Comparison of ENCODE assay signal across 8 mouse cellular contexts in the genomic region with DNA sequence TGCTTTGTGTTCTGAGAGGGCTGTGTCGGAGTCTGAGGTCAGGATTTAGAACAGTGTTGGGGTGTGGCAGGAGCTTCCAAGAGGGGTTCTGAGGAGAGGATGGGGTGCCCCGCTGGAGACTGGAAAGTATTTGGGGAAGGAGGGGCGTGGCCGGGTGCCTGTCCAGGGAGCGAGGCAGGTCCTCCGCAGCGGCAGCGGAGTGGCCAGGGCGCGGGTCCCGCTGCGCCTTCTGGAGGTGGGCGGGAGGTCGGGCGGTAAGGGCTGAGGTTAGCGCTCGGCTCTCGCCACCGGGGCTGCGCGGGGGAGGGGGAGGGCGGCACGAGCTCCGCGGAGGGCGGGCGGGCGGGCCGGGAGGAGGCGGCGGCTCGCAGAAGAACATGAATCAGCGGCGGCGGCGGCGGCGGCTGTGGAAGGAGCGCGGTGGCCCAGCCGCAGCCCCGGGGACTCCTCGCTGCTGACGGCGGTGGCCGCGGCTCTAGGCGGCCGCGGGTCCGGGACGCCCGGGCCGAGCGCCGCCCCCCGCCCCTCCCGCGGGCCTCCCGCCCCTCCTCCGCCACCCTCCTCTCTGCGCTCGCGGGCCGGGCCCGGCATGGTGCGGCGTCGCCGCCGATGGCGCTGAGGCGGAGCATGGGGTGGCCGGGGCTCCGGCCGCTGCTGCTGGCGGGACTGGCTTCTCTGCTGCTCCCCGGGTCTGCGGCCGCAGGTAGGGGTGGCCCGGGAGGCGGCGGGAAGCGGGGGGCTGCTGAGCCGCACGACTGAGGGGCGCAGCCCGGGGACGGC. TPM values are rescaled to one million over a fixed set of nuclear protein-coding genes. Genes with fewer than 3 reads are reported as not detected.
DNase-seq lines count a peak whose midpoint lies in the region; ATAC-seq and TF ChIP-seq lines count a peak whose summit lies in the region.

No protein-coding gene starts in this region.

- no peak overlapping the region for H3K27ac ChIP-seq in embryonic fibroblast, embryonic 13.5 days (ENCODE audit: insufficient read depth, low read length)
- H3K27ac ChIP-seq in hindbrain, embryonic 12.5 days = peak overlapping the region; percentile 62
- no peak overlapping the region for H3K27ac ChIP-seq in liver, embryonic 11.5 days (ENCODE audit: low read depth, low read length)

- peak; percentile 41 to 68 for DNase-seq in heart, adult 18-20 months
- DNase-seq in heart, adult 8-10 months (ENCODE audit: low spot score) = no peak
- peak; percentile 64 for DNase-seq in adrenal gland, postnatal 14 days
- DNase-seq in liver, embryonic 11.5 days (ENCODE audit: low spot score) = peak; percentile 68
- DNase-seq in neural tube, embryonic 10.5 days (ENCODE audit: extremely low spot score, low spot score) = peak; percentile 74
- peak; percentile 44 for DNase-seq in urinary bladder, postnatal 14 days (ENCODE audit: low spot score)

- ATAC-seq in hindbrain, embryonic 12.5 days (ENCODE audit: low FRiP score) = peak; percentile 65
- peak; percentile 64 for ATAC-seq in liver, embryonic 11.5 days (replicated peaks; ENCODE audit: low FRiP score)

- peaks cover 8% of the 10 kb centered on the region; the same call in 1 of the 2 replicates for H3K4me1 ChIP-seq in embryonic fibroblast, embryonic 13.5 days (ENCODE audit: control insufficient read depth, insufficient read depth, low read length)
- H3K4me1 ChIP-seq in hindbrain, embryonic 12.5 days = peaks cover 40% of the 10 kb centered on the region
- peaks cover 3% of the 10 kb centered on the region for H3K4me1 ChIP-seq in liver, embryonic 11.5 days (replicated peaks; ENCODE audit: control insufficient read depth, insufficient read depth, low read length)

- TF ChIP-seq CTCF in embryonic fibroblast, embryonic 13.5 days (IDR thresholded peaks at IDR 0.05; ENCODE audit: borderline replicate concordance, insufficient read depth, low read length) = no peak

- H3K9me3 ChIP-seq in hindbrain, embryonic 12.5 days (replicated peaks) = no peaks in the 10 kb centered on the region
- no peaks in the 10 kb centered on the region for H3K9me3 ChIP-seq in liver, embryonic 11.5 days (ENCODE audit: control insufficient read depth, low read length)

- no peaks in the 10 kb centered on the region for H3K36me3 ChIP-seq in hindbrain, embryonic 12.5 days
- no peaks in the 10 kb centered on the region for H3K36me3 ChIP-seq in liver, embryonic 11.5 days (ENCODE audit: control insufficient read depth, insufficient read depth, low read length)

- 2% methylated on average over 42 of the region's 89 CpGs for WGBS in hindbrain, embryonic 12.5 days
- under 1% methylated on average over 47 of the region's 89 CpGs for WGBS in liver, embryonic 11.5 days

- H3K27me3 ChIP-seq in hindbrain, embryonic 12.5 days = peaks cover 30% of the 10 kb centered on the region
- H3K27me3 ChIP-seq in liver, embryonic 11.5 days (replicated peaks; ENCODE audit: control insufficient read depth, insufficient read depth, low read length) = peaks cover 63% of the 10 kb centered on the region

- peak overlapping the region; percentile 99 for H3K4me2 ChIP-seq in hindbrain, embryonic 12.5 days (replicated peaks)
- peak overlapping the region; percentile 99 for H3K4me2 ChIP-seq in liver, embryonic 11.5 days

- H3K4me3 ChIP-seq in embryonic fibroblast, embryonic 13.5 days (ENCODE audit: insufficient read depth, low read length) = peak overlapping the region; percentile 65
- peak overlapping the region; percentile 71 for H3K4me3 ChIP-seq in hindbrain, embryonic 12.5 days
- peak overlapping the region; percentile 71 for H3K4me3 ChIP-seq in liver, embryonic 11.5 days (ENCODE audit: low read depth, low read length)

- TF ChIP-seq POLR2A in embryonic fibroblast, embryonic 13.5 days (IDR thresholded peaks at IDR 0.05; ENCODE audit: low read depth, low read length) = peak; percentile 52

- H3K9ac ChIP-seq in hindbrain, embryonic 12.5 days = peak overlapping the region; percentile 94
- H3K9ac ChIP-seq in liver, embryonic 11.5 days (ENCODE audit: low read depth, low read length) = peak overlapping the region; percentile 73

RNA-seq across cellular contexts. Expression of gene Tyro3, which starts 1.8 kb away (rescaled TPM):
- 1 to 10 TPM; 1.9 to 2.2 TPM for total RNA-seq in heart, adult 18-20 months (2021)
- 1 to 10 TPM; 1.7 to 3.3 (median 2.2) TPM for total RNA-seq in heart, adult 8-10 months (2022)
- 6.0 and 7.7 TPM in 2 replicates for total RNA-seq in adrenal gland, postnatal 14 days (2021)
- polyA plus RNA-seq in embryonic fibroblast, embryonic 13.5 days (2011; ENCODE audit: insufficient read length, low read depth, missing spikeins) = 17.8 and 19.9 TPM in 2 replicates
- 27.1 and 27.8 TPM in 2 replicates for polyA plus RNA-seq in hindbrain, embryonic 12.5 days (2016; fragmentation: Nextera tagmentation; extraction: Ambion mirVana)
- polyA plus RNA-seq in liver, embryonic 11.5 days (2014; fragmentation: Nextera tagmentation; extraction: Ambion mirVana) = 5.8 and 5.9 TPM in 2 replicates

RNA-seq across cellular contexts. Expression of gene Rpap1, which starts 12.0 kb away (rescaled TPM):
- 10 to 100 TPM; 14.6 to 14.9 TPM for total RNA-seq in heart, adult 18-20 months (2021)
- 10 to 100 TPM; 11.9 to 13.7 (median 13.4) TPM for total RNA-seq in heart, adult 8-10 months (2022)
- total RNA-seq in adrenal gland, postnatal 14 days (2021) = 14.8 and 18.9 TPM in 2 replicates
- polyA plus RNA-seq in embryonic fibroblast, embryonic 13.5 days (2011; ENCODE audit: insufficient read length, low read depth, missing spikeins) = 12.2 and 13.0 TPM in 2 replicates
- 29.3 and 31.0 TPM in 2 replicates for polyA plus RNA-seq in hindbrain, embryonic 12.5 days (2016; fragmentation: Nextera tagmentation; extraction: Ambion mirVana)
- polyA plus RNA-seq in liver, embryonic 11.5 days (2014; fragmentation: Nextera tagmentation; extraction: Ambion mirVana) = 29.1 and 30.0 TPM in 2 replicates

RNA-seq across cellular contexts. Expression of gene Ltk, which starts 39.1 kb away (rescaled TPM):
- total RNA-seq in heart, adult 18-20 months (2021) = under 1 TPM in 1 of 2 experiments, not detected in 1; 0.13 TPM
- not detected for total RNA-seq in heart, adult 8-10 months (2022)
- total RNA-seq in adrenal gland, postnatal 14 days (2021) = 0.86 and 1.1 TPM in 2 replicates
- not detected in 2 replicates for polyA plus RNA-seq in embryonic fibroblast, embryonic 13.5 days (2011; ENCODE audit: insufficient read length, low read depth, missing spikeins)
- 0.23 and 0.34 TPM in 2 replicates for polyA plus RNA-seq in hindbrain, embryonic 12.5 days (2016; fragmentation: Nextera tagmentation; extraction: Ambion mirVana)
- polyA plus RNA-seq in liver, embryonic 11.5 days (2014; fragmentation: Nextera tagmentation; extraction: Ambion mirVana) = 0.19 and 0.43 TPM in 2 replicates

RNA-seq across cellular contexts. Expression of gene Itpka, which starts 57.2 kb away (rescaled TPM):
- under 1 TPM; 0.42 to 0.98 TPM for total RNA-seq in heart, adult 18-20 months (2021)
- under 1 TPM; 0.23 to 0.79 (median 0.54) TPM for total RNA-seq in heart, adult 8-10 months (2022)
- total RNA-seq in adrenal gland, postnatal 14 days (2021) = 10.2 and 11.2 TPM in 2 replicates
- not detected in 2 replicates for polyA plus RNA-seq in embryonic fibroblast, embryonic 13.5 days (2011; ENCODE audit: insufficient read length, low read depth, missing spikeins)
- 0.53 TPM in 2 replicates for polyA plus RNA-seq in hindbrain, embryonic 12.5 days (2016; fragmentation: Nextera tagmentation; extraction: Ambion mirVana)
- 3.9 and 4.0 TPM in 2 replicates for polyA plus RNA-seq in liver, embryonic 11.5 days (2014; fragmentation: Nextera tagmentation; extraction: Ambion mirVana)
